Mouse (Mus musculus): ENCODE measurements around the gene F2r. TPM values are rescaled to one million over a fixed set of nuclear protein-coding genes. Genes with fewer than 3 reads are reported as not detected.

Gene F2r
- polyA plus RNA-seq, 1 experiment from 2014 or later: 81.7 TPM

DNA sequence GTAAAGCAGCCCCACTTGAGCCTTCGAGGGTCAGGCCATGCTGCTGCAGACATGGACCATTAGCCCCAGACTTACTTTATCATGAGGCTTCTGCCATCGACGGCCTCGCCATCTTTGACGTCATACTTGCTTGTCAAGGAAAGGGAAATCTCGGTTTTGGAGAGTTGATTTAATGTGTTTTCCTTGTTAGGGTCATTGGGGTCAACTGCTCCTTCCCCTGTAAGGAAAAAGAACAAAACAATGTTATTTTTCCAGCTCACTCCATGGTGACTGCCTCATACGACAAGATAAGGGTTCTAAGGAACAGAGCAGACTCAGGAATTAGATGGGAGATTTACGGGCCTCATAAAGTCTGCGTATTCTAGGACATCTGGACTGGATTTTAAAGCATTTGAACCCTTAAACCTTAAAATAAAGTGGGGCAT, 28.4 kb upstream of the F2r start:
- Histone ChIP-seq H3K27ac (replicated peaks) (no peak overlapping the region; the same call in 1 of the 2 replicates), H3K4me1 (peaks cover 18% of the 10 kb centered on the region), H3K9me3 (replicated peaks) (no peaks in the 10 kb centered on the region), H3K4me2 (replicated peaks) (no peak overlapping the region), H3K4me3 (replicated peaks) (no peak overlapping the region), H3K9ac (no peak overlapping the region), H3K27me3 (no peaks in the 10 kb centered on the region), H3K36me3 (peaks cover 8% of the 10 kb centered on the region; the same call in 1 of the 2 replicates)
- no peak for ATAC-seq (ENCODE audit: insufficient number of reproducible peaks, low FRiP score, low TSS enrichment, low read depth)
- WGBS: 65% methylated on average over 9 of the region's 9 CpGs

DNA sequence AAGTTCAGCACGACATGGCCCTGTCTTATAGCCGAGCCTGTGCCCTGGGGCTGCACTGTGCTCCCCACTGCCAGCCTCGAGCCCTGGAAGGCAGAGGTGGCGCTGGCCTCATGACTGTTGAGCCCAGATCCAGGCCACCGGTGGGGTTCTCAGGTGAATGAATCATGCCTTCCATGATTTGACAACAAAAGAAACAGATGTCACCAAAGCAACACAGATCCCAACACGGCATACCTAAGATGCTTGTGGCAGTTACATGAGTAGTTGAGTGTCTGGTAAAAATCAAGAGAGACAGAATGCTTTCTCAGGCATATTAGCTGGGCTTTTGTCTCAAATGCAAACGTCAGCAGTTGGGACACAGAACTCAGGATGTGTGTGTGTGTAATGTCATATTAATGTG, 25.5 kb upstream of the F2r start:
- 28% methylated on average over 7 of the region's 7 CpGs for WGBS
- H3K9me3 ChIP-seq (replicated peaks): no peaks in the 10 kb centered on the region

DNA sequence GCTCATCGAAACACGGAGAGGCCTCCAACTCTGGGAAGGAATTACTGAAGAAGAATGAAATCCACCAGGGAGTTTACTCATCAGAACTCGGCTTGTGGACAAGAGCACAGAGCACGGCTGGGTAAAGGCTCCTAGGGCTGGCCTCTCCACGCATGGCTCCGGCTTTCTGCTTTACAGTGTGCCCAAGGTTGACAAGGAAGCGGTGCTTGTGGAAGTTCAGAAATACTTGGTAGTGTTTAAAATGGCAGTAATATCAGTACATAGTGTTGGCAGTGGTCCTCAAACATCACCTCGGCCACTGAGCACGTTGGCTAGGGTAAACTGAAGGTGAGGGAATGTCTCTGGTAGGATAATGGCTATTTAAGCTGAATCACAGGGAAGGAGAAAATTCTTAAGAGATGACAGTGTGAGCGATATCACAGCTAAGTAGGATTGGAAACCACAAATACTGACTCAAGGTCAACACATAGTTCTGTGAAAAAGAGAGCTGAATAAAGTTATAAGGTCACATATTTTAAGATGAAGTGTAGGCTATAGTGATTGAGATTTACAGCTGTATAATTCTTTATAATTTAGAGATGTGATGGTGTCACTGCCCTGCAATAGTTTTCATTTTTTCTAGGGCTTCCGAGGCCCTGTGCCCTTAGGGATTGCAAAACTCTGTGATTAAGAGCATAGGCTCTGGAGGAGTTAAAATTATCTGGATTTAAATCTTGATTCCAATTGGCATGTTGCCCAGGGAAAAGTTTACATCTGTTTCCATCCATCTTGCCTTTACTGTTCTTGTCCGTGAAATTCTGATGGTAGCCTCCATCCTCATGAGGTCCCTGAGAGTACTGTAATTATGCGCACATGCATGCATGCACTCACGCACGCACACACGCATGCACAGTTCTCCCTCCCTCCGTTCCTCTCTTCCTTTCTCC, 23.0 kb upstream of the F2r start:
- H3K9ac ChIP-seq: no peak overlapping the region
- H3K27me3 ChIP-seq: no peaks in the 10 kb centered on the region
- WGBS: 57% methylated on average over 17 of the region's 17 CpGs
- H3K4me2 ChIP-seq (replicated peaks): no peak overlapping the region
- 0 out of 2 replicates have a peak overlapping the region, but pooled peaks have one; percentile 17 for H3K27ac ChIP-seq (replicated peaks)
- peaks cover 43% of the 10 kb centered on the region for H3K4me1 ChIP-seq
- no peak for ATAC-seq (ENCODE audit: insufficient number of reproducible peaks, low FRiP score, low TSS enrichment, low read depth)
- peaks cover 4% of the 10 kb centered on the region; the same call in 1 of the 2 replicates for H3K36me3 ChIP-seq
- no peak overlapping the region for H3K4me3 ChIP-seq (replicated peaks)
- H3K9me3 ChIP-seq (replicated peaks): no peaks in the 10 kb centered on the region

More for the DNA sequence above, 25.5 kb upstream of the F2r start:
- Histone ChIP-seq H3K9ac (no peak overlapping the region), H3K27me3 (no peaks in the 10 kb centered on the region), H3K27ac (replicated peaks) (peak overlapping the region; percentile 86), H3K4me3 (replicated peaks) (no peak overlapping the region), H3K4me1 (peaks cover 42% of the 10 kb centered on the region), H3K4me2 (replicated peaks) (no peak overlapping the region), H3K36me3 (peaks cover 8% of the 10 kb centered on the region; the same call in 1 of the 2 replicates)
- ATAC-seq (ENCODE audit: insufficient number of reproducible peaks, low FRiP score, low TSS enrichment, low read depth): 0 out of 2 replicates have a peak, but pooled peaks have one; percentile 9

DNA sequence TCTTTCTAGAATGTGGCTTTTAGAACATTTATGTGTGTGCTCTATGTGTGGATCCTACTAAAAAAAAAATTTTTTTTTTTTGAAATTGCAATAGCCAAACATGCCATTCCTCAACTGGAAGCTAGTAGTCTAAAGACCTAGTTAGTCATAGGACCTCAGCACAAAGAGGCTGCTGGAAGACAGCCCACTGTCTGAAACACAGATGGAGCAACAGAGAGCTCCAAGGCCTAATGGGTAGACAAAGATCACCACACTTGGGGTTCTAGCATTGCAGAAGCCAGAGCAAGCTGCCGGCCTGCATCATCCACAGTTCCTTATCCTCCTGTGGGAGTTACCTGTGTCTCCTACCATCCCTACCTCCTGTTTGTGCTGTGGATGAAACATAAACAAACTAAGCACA, 22.1 kb upstream of the F2r start:
- Histone ChIP-seq H3K4me3 (replicated peaks) (no peak overlapping the region), H3K27ac (replicated peaks) (no peak overlapping the region), H3K9me3 (replicated peaks) (no peaks in the 10 kb centered on the region), H3K27me3 (no peaks in the 10 kb centered on the region), H3K36me3 (no peaks in the 10 kb centered on the region), H3K4me1 (peaks cover 43% of the 10 kb centered on the region), H3K9ac (no peak overlapping the region), H3K4me2 (replicated peaks) (no peak overlapping the region)
- 96% methylated on average over 1 of the region's 1 CpGs for WGBS
- no peak for ATAC-seq (ENCODE audit: insufficient number of reproducible peaks, low FRiP score, low TSS enrichment, low read depth)

DNA sequence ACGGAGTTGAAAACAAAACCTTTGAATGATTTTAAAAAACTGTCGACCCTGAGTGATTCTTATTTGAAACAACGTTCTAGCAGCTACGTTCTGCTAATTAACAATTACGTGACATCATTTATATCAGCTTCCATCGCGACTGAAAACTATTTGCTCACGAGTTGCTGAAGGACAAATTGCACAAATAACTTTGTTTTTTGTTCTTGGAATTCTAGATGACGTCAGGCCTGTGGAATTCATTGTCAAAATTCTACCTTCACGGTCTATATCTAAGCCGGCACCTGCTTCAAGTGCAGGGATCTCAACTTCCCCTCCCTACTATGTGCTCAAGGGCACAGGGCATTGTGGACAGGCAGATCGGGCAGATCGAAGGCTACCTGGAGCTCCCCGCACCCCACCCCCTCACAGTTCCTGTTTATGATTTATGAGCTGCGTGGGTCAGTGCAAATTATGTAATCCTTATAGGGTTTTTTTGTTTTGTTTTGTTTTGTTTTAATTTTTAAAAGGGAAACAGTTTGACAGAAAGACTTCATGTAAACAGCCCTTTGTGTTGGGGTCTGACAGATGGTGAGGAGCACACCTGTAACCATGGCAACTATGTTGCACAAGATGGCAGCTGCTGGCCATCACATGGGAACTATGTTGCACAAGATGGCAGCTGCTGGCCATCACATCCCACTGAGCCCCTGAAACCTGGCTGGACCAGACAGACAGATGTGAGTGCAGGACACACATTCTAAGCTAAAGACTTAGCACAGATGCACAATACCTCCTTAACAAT, 21.2 kb upstream of the F2r start:
- no peaks in the 10 kb centered on the region for H3K27me3 ChIP-seq
- no peaks in the 10 kb centered on the region for H3K36me3 ChIP-seq
- peak overlapping the region; percentile 58 for H3K27ac ChIP-seq (replicated peaks)
- H3K4me2 ChIP-seq (replicated peaks): no peak overlapping the region
- WGBS: 37% methylated on average over 15 of the region's 15 CpGs
- peaks cover 45% of the 10 kb centered on the region for H3K4me1 ChIP-seq
- no peak overlapping the region for H3K9ac ChIP-seq
- H3K9me3 ChIP-seq (replicated peaks): no peaks in the 10 kb centered on the region
- H3K4me3 ChIP-seq (replicated peaks): no peak overlapping the region
- ATAC-seq (ENCODE audit: insufficient number of reproducible peaks, low FRiP score, low TSS enrichment, low read depth): no peak

DNA sequence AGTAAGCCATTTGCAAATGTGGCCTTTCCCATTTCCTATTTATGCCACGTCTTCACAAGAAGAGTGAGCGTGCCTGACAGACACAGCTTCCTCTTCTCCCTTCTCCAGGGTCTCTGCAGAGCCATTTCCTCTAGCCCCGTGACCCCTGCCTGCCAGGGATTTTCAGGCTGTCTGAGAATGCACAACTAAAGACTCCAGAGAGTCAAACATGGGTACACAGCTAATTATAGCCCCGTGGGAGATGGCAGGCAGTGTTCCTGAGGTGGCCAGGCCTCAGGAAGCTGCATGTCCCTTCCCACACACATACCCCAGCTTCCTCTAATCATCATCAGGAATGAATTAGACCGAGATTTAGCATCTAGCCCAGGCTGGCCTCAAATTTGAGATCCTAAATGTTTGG, 20.6 kb upstream of the F2r start:
- WGBS: 24% methylated on average over 5 of the region's 5 CpGs
- Histone ChIP-seq H3K9me3 (replicated peaks) (no peaks in the 10 kb centered on the region), H3K4me2 (replicated peaks) (no peak overlapping the region), H3K36me3 (no peaks in the 10 kb centered on the region), H3K4me3 (replicated peaks) (no peak overlapping the region), H3K9ac (no peak overlapping the region), H3K4me1 (peaks cover 41% of the 10 kb centered on the region), H3K27me3 (no peaks in the 10 kb centered on the region), H3K27ac (replicated peaks) (peak overlapping the region; percentile 58)
- ATAC-seq (ENCODE audit: insufficient number of reproducible peaks, low FRiP score, low TSS enrichment, low read depth): no peak

DNA sequence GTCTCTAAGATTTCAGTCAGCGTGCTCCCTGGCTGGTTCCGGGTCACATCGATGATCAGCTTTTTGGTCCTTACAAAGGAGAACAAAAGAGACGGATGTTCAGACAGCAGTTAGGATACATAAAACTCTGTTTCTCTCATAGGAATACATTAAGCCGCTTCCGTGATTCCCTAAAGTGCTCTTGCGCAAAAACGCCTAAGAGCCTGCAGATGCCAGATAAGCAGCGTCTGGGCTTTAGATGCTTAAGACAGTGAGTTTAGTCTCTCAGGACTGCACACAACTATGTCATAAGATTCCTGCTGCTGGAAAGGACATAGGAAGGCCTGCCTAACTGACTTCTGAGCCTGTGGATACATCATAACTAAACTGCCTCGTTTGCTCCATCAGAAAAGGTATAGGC, 19.4 kb upstream of the F2r start:
- Histone ChIP-seq H3K27ac (replicated peaks) (no peak overlapping the region), H3K36me3 (no peaks in the 10 kb centered on the region), H3K4me2 (replicated peaks) (no peak overlapping the region), H3K27me3 (no peaks in the 10 kb centered on the region), H3K9me3 (replicated peaks) (no peaks in the 10 kb centered on the region), H3K9ac (no peak overlapping the region), H3K4me3 (replicated peaks) (no peak overlapping the region), H3K4me1 (peaks cover 33% of the 10 kb centered on the region)
- 76% methylated on average over 10 of the region's 10 CpGs for WGBS
- ATAC-seq (ENCODE audit: insufficient number of reproducible peaks, low FRiP score, low TSS enrichment, low read depth): no peak

DNA sequence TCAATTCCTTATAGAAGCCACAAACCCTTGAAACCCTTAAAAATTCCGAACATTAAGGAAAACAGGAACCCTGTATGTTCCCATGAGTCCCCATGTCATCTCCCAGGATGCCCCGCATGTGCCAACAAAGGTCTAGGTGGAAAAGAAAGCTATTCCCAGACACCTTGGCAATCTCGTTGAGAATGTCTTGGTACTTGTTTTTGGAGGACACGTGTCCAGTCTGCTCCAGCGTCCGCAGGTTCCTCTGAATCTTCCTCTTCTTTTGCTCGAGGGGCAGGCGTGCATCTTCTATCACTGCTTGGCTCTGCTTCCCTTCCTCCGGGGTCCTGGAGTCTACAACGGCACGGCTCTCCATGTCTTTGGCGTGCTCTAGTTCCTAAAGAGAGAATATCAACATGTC, 17.0 kb upstream of the F2r start:
- H3K4me2 ChIP-seq (replicated peaks): no peak overlapping the region
- WGBS: 89% methylated on average over 12 of the region's 12 CpGs
- no peak for ATAC-seq (ENCODE audit: insufficient number of reproducible peaks, low FRiP score, low TSS enrichment, low read depth)

DNA sequence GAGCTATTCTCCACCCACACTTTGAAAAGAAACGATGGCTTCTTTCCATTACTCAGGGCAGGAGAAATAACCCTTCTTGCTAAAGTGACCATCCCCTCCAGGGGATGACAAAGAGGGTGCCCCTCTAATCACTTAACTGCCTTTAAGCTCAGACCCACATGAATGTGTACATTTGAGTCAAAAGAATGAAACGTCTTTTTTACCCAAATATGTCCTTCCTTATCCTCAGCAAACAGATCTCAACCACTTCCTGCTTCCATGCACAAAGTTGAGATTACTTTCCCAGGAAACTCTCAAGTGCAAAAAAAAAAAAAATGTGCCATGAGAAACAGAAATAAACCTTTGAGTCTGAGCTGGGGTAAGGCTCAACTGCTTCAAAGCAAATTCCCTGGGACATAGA, 16.2 kb upstream of the F2r start:
- Histone ChIP-seq H3K4me1 (peaks cover 13% of the 10 kb centered on the region), H3K4me2 (replicated peaks) (no peak overlapping the region), H3K9me3 (replicated peaks) (no peaks in the 10 kb centered on the region), H3K4me3 (replicated peaks) (no peak overlapping the region), H3K27ac (replicated peaks) (peak overlapping the region; percentile 44; the same call in 1 of the 2 replicates), H3K27me3 (no peaks in the 10 kb centered on the region), H3K9ac (no peak overlapping the region), H3K36me3 (peaks cover 3% of the 10 kb centered on the region; the same call in 1 of the 2 replicates)
- no peak for ATAC-seq (ENCODE audit: insufficient number of reproducible peaks, low FRiP score, low TSS enrichment, low read depth)
- 24% methylated on average over 2 of the region's 2 CpGs for WGBS

More for the DNA sequence above, 17.0 kb upstream of the F2r start:
- Histone ChIP-seq H3K36me3 (peaks cover 3% of the 10 kb centered on the region; the same call in 1 of the 2 replicates), H3K4me3 (replicated peaks) (no peak overlapping the region), H3K9ac (no peak overlapping the region), H3K4me1 (peaks cover 18% of the 10 kb centered on the region), H3K27ac (replicated peaks) (no peak overlapping the region), H3K9me3 (replicated peaks) (no peaks in the 10 kb centered on the region), H3K27me3 (no peaks in the 10 kb centered on the region)

DNA sequence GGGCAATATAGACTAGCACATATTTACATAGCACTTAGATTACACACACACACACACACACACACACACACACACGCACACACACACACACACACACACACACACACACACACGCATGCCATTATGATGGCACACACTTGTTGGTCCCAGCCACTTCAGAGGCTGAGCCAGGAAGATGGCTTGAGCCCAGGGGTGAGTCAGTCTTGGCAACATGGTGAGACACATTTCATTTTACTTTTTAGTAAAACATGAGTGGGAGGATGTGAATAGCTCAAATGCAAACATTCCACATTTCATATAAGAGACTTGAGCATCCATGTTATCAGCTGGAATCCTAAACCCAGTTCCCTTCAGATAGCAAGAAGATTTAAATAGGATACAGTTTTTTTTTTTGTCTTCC, 15.1 kb upstream of the F2r start:
- Histone ChIP-seq H3K9me3 (replicated peaks) (no peaks in the 10 kb centered on the region), H3K4me3 (replicated peaks) (no peak overlapping the region), H3K36me3 (peaks cover 3% of the 10 kb centered on the region; the same call in 1 of the 2 replicates), H3K9ac (no peak overlapping the region), H3K27me3 (no peaks in the 10 kb centered on the region), H3K4me1 (0 out of 2 replicates have a peak, but pooled peaks cover 5% of the 10 kb centered on the region), H3K4me2 (replicated peaks) (no peak overlapping the region), H3K27ac (replicated peaks) (no peak overlapping the region)
- ATAC-seq (ENCODE audit: insufficient number of reproducible peaks, low FRiP score, low TSS enrichment, low read depth): no peak
- 83% methylated on average over 2 of the region's 2 CpGs for WGBS

DNA sequence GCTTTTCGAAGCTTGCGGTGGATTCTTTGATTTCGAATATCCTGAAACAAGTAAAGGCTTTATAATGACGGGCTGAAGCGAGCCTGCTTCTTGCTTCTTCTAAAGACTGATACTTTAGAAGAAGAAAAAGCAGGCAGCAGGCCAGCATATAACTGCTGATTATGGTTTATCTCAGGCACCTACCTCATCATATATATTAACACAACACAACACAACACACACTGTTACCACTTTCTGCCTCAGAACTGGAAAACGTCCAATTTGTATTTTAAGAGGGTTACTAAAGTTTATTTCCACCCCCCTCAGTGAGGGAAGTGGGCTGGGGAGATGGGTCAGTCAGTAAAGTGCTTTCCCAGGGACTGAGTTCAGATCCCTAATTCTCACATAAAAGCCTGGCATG, 13.9 kb upstream of the F2r start:
- H3K36me3 ChIP-seq: peaks cover 3% of the 10 kb centered on the region; the same call in 1 of the 2 replicates
- H3K4me3 ChIP-seq (replicated peaks): no peak overlapping the region
- no peaks in the 10 kb centered on the region for H3K27me3 ChIP-seq
- H3K27ac ChIP-seq (replicated peaks): no peak overlapping the region
- H3K4me1 ChIP-seq: 0 out of 2 replicates have a peak, but pooled peaks cover 5% of the 10 kb centered on the region
- ATAC-seq (ENCODE audit: insufficient number of reproducible peaks, low FRiP score, low TSS enrichment, low read depth): no peak
- H3K9ac ChIP-seq: no peak overlapping the region
- WGBS: 83% methylated on average over 6 of the region's 6 CpGs
- H3K9me3 ChIP-seq (replicated peaks): no peaks in the 10 kb centered on the region
- H3K4me2 ChIP-seq (replicated peaks): no peak overlapping the region
